Mouse (Mus musculus): Measurements from ENCODE around the gene Gale.
A peak's percentile ranks its signal among the peaks of the same experiment; 100 is the strongest.
"Not testable (repeated sequence)": the region's sequence is repeated elsewhere in the genome, so short reads cannot be mapped to it uniquely, and the experiment has no call there.

Gene Gale

GRCm38 (mm10) chr4:135963457-135964193 lies at the start of gene Gale:
Gene Gale, plus strand, starts transcription at chr4:135963727.
- peak; percentile 95 for DNase-seq (ENCODE audit: low spot score in 2 of 2)

GRCm38 (mm10) chr4:135918635-135919279 lies 44.8 kb upstream of the Gale start:
- no peak for DNase-seq (ENCODE audit: low spot score in 2 of 2)

- DNase-seq (ENCODE audit: low spot score in 2 of 2), result no peak
Measured at GRCm38 (mm10) chr4:135919280-135919639, 44.3 kb upstream of the Gale start.

GRCm38 (mm10) chr4:135920304-135921241 lies 43.0 kb upstream of the Gale start, which contains the start of gene Fuca1:
Gene Fuca1, plus strand, starts transcription at chr4:135920735.
- peak; percentile 96 to 98 for DNase-seq (ENCODE audit: low spot score in 2 of 2)

DNA sequence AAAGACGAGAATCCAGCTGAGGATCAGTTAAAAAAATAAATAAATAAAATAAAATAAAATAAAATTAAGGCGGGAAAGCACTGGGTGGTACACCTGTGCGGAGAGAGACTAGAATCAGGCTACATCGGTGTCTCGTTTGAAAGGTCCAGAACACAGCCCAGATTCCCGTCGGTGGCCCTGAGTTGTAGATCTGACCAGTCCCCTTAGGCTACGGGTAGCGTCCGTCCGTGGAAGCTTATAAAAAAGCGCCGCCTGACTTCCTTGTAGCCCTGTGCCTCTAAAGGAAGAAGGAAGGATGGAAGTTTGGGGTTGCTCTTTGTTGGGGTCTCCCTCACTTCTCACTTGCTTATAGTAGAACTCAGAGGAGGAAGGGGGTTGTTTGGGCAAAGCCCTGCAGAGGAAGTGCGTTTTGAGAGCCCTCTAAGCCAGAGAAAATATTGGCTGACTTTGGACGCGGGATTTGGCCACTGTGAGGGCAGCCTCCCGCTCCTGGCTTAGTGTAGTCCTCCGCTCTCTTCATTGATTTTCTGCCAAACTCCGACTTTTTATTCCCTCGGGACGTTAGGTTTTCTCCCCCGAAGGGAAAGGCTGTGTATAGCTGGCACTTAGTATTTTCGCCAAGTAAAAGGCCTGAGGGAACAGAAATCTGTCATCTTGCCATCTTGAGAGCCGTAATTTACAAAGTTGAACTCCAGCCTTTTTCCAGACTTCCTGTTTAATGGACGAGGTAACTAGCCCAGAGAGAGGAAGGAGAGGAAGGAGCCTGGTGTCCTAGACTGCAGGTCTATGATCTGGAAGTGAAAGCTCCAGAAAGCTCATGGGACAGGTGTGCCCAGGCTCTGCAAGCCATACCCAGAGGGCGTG lies 42.0 kb upstream of the Gale start:
- DNase-seq (ENCODE audit: low spot score in 2 of 2), result no peak

DNA sequence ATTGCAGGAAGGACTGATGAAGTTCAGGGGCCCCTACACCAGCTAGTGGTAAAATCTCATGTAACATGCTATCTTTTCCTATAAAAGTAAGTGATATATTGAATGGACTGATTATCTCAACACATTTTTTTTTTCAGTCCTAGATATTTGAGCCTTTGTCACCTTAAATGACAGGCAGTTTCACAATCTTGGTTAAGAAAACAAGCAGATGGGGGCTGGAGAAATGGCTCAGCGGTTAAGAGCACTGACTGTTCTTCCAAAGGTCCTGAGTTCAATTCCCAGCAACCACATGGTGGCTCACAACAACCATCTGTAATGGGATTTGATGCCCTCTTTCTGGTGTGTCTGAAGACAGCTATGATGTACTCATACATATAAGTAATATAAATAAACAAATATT lies 41.3 kb upstream of the Gale start:
- no peak for DNase-seq (ENCODE audit: low spot score in 2 of 2)

DNA sequence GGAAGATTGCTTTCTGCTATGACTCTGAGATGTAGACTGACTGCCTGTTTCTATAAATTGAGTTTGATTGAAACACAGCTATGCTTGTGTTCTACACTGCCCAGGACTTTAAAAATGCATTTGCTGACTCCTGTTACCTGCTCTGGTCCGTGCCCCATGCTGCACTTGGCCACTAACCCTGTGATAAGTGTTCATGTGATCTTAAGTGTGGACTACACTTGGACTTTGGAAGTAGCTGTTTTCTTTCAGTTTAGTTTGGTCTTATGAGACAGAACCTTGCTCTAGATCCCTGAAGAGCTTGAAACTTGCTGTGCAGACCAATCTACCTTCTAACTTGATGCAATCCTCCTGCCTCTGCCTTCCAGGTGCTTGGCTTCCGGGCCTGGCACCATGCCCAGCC lies 39.1 kb upstream of the Gale start:
- no peak for DNase-seq (ENCODE audit: low spot score in 2 of 2)

DNA sequence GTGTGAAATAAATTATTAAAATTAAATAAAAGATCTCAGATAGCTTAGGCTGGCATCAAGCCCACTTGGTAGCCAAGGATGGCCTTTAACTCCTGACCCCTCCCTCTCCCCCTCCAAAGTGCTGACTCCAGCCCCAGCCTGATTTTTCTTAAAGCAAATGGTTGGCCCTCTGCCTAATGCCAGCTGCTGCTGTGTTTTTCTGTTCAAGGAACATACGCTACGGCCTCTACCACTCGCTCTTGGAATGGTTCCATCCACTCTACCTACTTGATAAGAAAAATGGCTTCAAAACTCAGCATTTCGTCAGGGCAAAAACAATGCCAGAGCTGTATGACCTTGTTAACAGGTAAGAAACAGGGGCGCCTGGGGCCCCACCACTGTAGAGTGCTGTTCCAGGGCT lies 38.2 kb upstream of the Gale start:
- DNase-seq (ENCODE audit: low spot score in 2 of 2), result no peak

DNA sequence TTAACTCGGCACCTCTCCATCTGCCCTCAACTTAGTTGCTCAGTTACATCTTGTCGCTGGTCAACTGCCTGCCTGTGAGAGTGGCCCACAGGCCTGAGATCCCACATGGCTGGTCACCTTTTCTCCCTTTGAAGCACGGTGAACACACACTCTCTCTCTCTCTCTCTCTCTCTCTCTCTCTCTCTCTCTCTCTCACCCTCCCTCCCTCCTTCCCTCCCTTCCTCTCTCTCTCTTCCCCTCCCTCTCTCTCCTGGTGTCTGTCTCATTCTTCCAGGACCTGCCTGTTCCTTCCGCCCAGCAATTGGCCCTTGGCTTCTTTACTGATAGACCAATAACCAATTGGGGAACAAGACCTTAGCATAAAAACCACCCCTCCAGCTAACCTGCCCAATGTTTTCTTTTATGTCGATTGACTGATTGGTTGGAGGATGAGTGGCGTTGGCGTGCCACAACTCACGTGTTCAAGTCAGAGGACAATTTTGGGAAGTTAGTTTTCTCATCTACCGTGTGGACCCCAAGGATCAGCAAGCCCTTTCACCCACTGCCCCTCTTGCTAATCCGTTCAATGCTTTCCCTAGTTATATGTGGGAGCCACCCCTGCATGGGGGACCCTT lies 37.2 kb upstream of the Gale start:
- DNase-seq (ENCODE audit: low spot score in 2 of 2), result no peak

GRCm38 (mm10) chr4:135926861-135927260 lies 36.7 kb upstream of the Gale start:
- DNase-seq (ENCODE audit: low spot score in 2 of 2), result no peak

- no peak for DNase-seq (ENCODE audit: low spot score in 2 of 2)
Measured at GRCm38 (mm10) chr4:135928376-135928775, 35.2 kb upstream of the Gale start.

- DNase-seq (ENCODE audit: low spot score in 2 of 2), result no peak
Measured at GRCm38 (mm10) chr4:135929405-135929804, 34.1 kb upstream of the Gale start.

GRCm38 (mm10) chr4:135929828-135930227 lies 33.7 kb upstream of the Gale start:
- no peak for DNase-seq (ENCODE audit: low spot score in 2 of 2)

DNA sequence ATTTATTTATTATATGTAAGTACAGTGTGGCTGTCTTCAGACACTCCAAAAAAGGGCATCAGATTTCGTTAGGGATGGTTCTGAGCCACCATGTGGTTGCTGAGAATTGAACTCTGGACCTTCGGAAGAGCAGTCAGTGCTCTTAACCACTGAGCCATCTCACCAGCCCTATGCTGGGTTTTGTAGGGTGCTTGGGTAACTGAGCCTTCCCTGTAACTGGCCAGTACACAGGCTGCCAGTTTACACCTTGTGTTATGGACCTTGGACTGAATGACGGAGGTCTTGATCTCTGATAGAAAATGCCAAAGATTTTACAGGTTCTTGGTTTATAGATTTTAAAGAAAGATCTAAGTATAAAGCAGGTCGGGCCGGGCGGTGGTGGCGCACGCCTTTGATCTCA lies 33.3 kb upstream of the Gale start:
- DNase-seq (ENCODE audit: low spot score in 2 of 2), result no peak

- DNase-seq (ENCODE audit: low spot score in 2 of 2), result no peak
Measured at GRCm38 (mm10) chr4:135931832-135932231, 31.7 kb upstream of the Gale start.

- DNase-seq (ENCODE audit: low spot score in 2 of 2), result no peak
Measured at GRCm38 (mm10) chr4:135934708-135935500, 28.6 kb upstream of the Gale start.

GRCm38 (mm10) chr4:135935502-135935901 lies 28.0 kb upstream of the Gale start:
- no peak for DNase-seq (ENCODE audit: low spot score in 2 of 2)

DNA sequence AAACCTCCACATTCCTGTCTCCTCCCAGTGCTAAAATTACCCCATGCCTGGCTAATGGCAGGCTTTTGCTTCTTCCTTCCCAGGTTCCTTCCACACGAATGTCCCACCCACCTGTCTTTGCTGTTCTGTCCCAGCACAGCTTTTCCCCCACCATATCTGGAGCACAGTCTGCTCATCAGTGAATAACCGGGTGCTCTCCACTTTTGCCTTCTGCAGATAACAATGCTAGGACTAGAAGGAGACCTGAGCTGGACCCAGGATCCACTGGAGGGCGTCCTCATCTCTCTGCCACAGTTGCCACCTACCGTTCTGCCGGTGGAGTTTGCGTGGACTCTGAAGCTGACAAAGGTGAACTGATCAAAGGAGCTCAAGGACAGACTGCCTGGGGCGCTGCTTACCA lies 24.7 kb upstream of the Gale start:
- DNase-seq (ENCODE audit: low spot score in 2 of 2), result no peak

DNA sequence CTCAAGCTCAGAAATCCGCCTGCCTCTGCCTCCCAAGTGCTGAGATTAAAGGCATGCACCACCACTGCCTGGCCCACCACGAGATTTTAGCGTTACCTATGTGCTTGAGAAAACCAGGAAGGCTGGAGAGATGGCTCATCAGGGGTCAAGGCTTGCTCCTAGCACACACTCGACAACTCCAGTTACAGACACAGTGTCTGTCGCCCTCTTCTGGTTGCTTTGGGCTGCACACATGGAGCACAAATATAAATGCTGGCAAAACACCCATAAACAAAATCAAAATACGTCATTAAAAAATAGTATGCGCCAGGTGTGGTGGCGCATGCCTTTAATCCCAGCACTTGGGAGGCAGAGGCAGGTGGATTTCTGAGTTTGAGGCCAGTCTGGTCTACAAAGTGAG lies 22.5 kb upstream of the Gale start:
- DNase-seq (ENCODE audit: low spot score in 2 of 2), result not testable (repeated sequence)

DNA sequence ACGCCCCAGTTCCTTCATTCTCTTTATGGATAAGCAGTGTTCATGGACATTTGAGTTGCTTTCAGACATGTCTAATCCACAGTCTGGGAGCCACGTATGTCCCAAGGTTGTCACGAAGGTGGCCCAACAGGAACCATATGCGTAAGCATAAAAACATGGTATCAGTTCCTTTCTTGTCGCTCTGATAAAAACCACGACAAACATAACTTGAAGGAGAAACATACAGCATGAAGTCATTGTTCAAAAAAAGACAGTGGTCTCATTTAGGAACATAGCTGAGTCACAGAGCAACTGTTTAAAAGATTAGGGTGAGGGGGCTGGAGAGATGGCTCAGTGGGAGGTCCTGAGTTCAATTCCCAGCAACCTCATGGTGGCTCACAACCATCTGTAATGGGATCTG lies 21.3 kb upstream of the Gale start:
- DNase-seq (ENCODE audit: low spot score in 2 of 2), result no peak
